In the genomic region with DNA sequence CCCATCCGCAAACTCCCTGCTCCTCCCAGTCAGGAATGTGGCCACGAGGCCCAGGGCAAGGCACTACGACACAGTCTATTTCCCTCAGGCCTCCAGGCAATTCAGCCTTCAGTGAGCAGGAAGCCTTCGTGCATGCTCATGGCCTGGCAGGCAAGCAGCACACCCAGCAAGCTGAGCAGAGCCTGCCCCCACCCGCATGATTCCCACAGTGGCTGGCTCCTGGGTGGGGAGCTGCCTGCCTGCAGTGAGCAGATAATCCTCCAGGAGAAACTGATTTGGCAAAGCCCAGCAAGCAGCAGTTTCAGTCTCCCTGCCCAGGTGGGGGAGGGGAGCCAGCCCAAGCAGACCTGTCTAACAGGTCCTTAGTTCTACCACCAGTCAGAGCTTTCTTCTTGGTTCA, we compare ENCODE assay signal across 1 mouse cellular context.
TF ChIP-seq lines count a peak whose summit lies in the region.

No protein-coding gene starts in this region.

TF ChIP-seq in MEL, 35 proteins besides CTCF, POLR2A, EP300 and RAD21 (continued from another document):
- peak; percentile 26; the same call in 1 of the 2 replicates for TF ChIP-seq MYB (IDR thresholded peaks at IDR 0.05; ENCODE audit: low read depth, low read length)
